Mouse (Mus musculus) hindbrain, postnatal 0 days (tissue): ENCODE measurements around the gene Slc22a13. TPM values are rescaled to one million over a fixed set of nuclear protein-coding genes. Genes with fewer than 3 reads are reported as not detected.
"Not testable (repeated sequence)": the region's sequence is repeated elsewhere in the genome, so short reads cannot be mapped to it uniquely, and the experiment has no call there.

ENCODE experiments used
- ATAC-seq: fragments of 200-750 bp; cut with Nextera tagmentation; 2 replicates; pipeline ENCODE4 v1.8.0; 2017; ENCODE audit warnings: mild to moderate bottlenecking, moderate TSS enrichment, moderate library complexity
- DNase-seq: peaks from one replicate; pipeline ENCODE4 v3.0.0-alpha.2; 2015; ENCODE audit warnings: low spot score
- H3K27ac ChIP-seq: fragments of 300-500 bp; sonication (generic); 2 replicates; pipeline ENCODE4 v1.5.1; 2014; ENCODE audit warnings: mild to moderate bottlenecking
- H3K27me3 ChIP-seq: fragments of 300-500 bp; sonication (generic); 2 replicates; pipeline ENCODE4 v1.6.1; 2014; ENCODE audit warnings: low read length, mixed read lengths; ENCODE audit not compliant: insufficient read depth
- H3K36me3 ChIP-seq: fragments of 300-500 bp; sonication (generic); 2 replicates; pipeline ENCODE4 v1.6.1; 2014; ENCODE audit warnings: low read length, mixed read lengths; ENCODE audit not compliant: insufficient read depth
- H3K4me1 ChIP-seq: fragments of 300-500 bp; sonication (generic); 2 replicates; pipeline ENCODE4 v1.6.1; 2014; ENCODE audit warnings: antibody characterized with exemption, low read length, mixed read lengths; ENCODE audit not compliant: insufficient read depth
- H3K4me2 ChIP-seq: fragments of 300-500 bp; sonication (generic); 2 replicates; pipeline ENCODE4 v1.6.1; 2014; ENCODE audit warnings: low read depth, mild to moderate bottlenecking, low read length, moderate library complexity, mixed read lengths
- H3K4me3 ChIP-seq: fragments of 300-500 bp; sonication (generic); 2 replicates; pipeline ENCODE4 v1.5.1; 2014; ENCODE audit warnings: low read length
- H3K9ac ChIP-seq: fragments of 300-500 bp; sonication (generic); replicated peaks from 2 replicates; pipeline ENCODE4 v1.6.1; 2014; ENCODE audit warnings: mild to moderate bottlenecking, low read length, moderate library complexity, mixed read lengths
- H3K9me3 ChIP-seq: fragments of 300-500 bp; sonication (generic); 2 replicates; pipeline ENCODE4 v1.6.1; 2016; ENCODE audit warnings: low read length, mixed read lengths
- CTCF ChIP-seq: IDR thresholded peaks from 2 replicates; pipeline ENCODE4 v1.5.1; 2016; ENCODE audit warnings: antibody characterized with exemption, control low read depth, low read depth
- WGBS: fragments of 180-500 bp; shearing (Covaris S2); extraction: QIAGEN DNeasy Blood & Tissue Kit; methylation state at CpG from one replicate; pipeline ENCODE4 v1.1.7; 2014; 5-methylcytosine and 5-hydroxymethylcytosine counted together
- polyA plus RNA-seq: library from polyadenylated mRNA; unstranded; fragments of >200 nt; fragmentation: Nextera tagmentation; extraction: Ambion mirVana; gene quantifications from 2 replicates; pipeline ENCODE4 v1.2.1, GENCODE M21; 2015
- total RNA-seq: library from RNA; depleted of rRNA; stranded (reverse); fragments of >200 nt; gene quantifications from 2 replicates; pipeline ENCODE4 v1.2.3, GENCODE M21; 2014

The Slc22a13 gene
- total and polyA plus RNA-seq, 2 experiments from 2014 or later, result not detected

DNA sequence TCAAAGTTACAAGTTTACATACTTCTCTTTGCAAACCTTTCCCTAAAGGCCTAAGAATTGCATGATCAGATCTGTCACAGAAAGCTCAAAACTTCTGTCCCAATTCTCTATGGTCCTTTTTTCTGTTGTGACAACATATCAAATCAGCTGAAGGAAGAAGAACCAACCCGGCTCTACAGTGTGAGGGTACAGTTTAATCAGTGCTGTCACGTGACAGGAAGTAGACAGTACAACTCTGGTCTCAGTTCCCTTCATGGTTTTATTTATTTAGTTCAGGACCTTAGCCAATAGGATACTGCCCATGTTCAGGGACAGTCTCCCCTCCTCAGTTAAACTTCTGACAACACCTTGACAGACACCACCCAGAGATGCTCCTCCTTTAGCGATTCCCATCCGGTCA lies 11.4 kb upstream of the Slc22a13 start:
- no peak overlapping the region for H3K4me3 ChIP-seq
- 93% methylated on average over 4 of the region's 4 CpGs for WGBS
- no peaks in the 10 kb centered on the region for H3K9me3 ChIP-seq
- H3K4me2 ChIP-seq, result no peak overlapping the region
- DNase-seq (no peak), ATAC-seq (no peak)
- no peak for TF ChIP-seq CTCF
- no peaks in the 10 kb centered on the region for H3K4me1 ChIP-seq
- H3K36me3 ChIP-seq, result peaks cover 5% of the 10 kb centered on the region; the same call in 1 of the 2 replicates
- H3K27me3 ChIP-seq, result no peaks in the 10 kb centered on the region
- H3K27ac ChIP-seq, result no peak overlapping the region
- H3K9ac ChIP-seq, result no peak overlapping the region

DNA sequence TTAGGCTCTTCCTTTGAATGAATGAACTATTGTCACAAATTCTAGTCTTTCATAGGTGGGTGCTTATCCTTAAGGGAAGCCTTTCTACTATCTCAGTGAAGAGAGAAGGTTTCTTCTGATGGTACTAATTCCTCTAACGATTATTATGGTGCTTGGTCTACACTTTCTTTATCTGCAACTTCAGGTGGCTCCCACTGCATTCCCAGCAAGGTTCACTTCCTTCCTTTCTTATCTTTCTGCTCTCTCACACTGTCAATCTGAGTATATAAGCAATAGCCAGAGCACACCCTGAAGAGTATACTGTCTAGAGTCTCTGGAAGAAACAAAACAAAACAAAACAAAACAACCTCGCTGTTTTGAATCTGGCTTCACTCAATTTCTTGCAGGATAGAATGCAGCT lies 10.8 kb upstream of the Slc22a13 start:
- H3K9me3 ChIP-seq, result no peaks in the 10 kb centered on the region
- H3K27me3 ChIP-seq, result no peaks in the 10 kb centered on the region
- H3K4me3 ChIP-seq, result no peak overlapping the region
- WGBS, result 87% methylated on average over 2 of the region's 2 CpGs
- no peaks in the 10 kb centered on the region for H3K4me1 ChIP-seq
- no peak overlapping the region for H3K4me2 ChIP-seq
- peaks cover 4% of the 10 kb centered on the region; the same call in 1 of the 2 replicates for H3K36me3 ChIP-seq
- H3K9ac ChIP-seq, result no peak overlapping the region
- ATAC-seq, result no peak
- TF ChIP-seq CTCF, result no peak
- H3K27ac ChIP-seq, result no peak overlapping the region
- no peak for DNase-seq

DNA sequence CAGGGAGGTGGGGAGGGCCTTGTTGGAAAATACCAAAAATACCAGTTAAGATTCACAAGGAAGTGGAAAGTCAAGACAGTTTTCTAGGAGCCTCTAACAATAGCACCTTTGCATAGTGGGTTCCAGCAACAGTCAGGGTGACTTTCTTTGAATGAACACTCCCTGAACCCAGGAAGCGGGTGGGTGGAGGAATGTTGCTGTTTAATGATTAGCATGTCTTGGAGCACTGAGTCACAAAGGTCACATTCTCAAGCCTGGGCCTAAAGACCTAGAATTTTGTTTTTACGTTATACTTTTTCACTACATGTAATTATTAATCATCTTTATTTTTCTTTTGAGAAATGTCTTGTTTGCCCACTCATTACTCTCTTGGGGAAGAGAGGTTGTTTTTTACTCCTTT lies 6.4 kb upstream of the Slc22a13 start:
- H3K4me2 ChIP-seq, H3K4me1 ChIP-seq, H3K27me3 ChIP-seq, H3K27ac ChIP-seq, ATAC-seq, H3K9me3 ChIP-seq, H3K4me3 ChIP-seq, DNase-seq, H3K36me3 ChIP-seq, H3K9ac ChIP-seq: not testable (repeated sequence)
- 95% methylated on average over 2 of the region's 2 CpGs for WGBS

DNA sequence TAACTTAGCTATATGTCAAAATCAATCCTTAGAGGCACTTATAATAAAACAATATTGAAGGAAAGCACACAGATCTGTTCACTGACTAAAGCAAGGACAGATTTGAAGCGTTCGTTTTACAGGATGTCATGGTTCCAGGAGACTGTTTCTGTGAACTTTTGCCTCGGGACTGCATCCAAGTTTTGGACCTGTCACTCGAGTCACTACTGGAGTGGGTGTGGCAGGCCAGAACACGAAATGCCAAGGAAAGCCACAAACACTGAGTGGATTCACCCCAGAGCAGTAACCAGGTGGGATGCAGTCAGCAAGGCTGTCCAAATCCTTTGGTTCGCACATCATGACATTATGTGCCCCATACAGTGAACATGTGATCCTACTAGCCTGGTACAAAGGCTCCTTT lies 5.7 kb upstream of the Slc22a13 start:
- Histone ChIP-seq H3K36me3 (no peaks in the 10 kb centered on the region), H3K9me3 (no peaks in the 10 kb centered on the region), H3K4me2 (no peak overlapping the region), H3K27me3 (no peaks in the 10 kb centered on the region), H3K27ac (no peak overlapping the region), H3K4me3 (no peak overlapping the region), H3K9ac (no peak overlapping the region), H3K4me1 (no peaks in the 10 kb centered on the region)
- no peak for DNase-seq
- no peak for ATAC-seq
- TF ChIP-seq CTCF, result no peak
- WGBS, result 88% methylated on average over 6 of the region's 6 CpGs

DNA sequence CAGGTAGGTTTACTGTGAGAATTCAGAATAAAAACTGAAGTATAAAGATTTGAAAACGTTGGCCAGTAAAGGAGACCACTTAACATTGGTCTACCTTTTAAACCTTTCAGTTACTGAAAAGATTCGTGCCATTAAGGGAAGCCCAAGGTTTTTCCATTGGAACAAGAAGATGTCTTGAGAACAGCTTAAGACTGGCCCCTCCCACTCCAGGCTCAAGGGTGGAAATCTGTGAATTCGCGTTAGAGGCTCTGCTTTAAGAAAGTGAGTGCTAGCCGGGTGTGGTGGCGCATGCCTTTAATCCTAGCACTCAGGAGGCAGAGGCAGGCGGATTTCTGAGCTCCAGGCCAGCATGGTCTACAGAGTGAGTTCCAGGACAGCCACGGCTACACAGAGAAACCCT lies 4.1 kb upstream of the Slc22a13 start:
- WGBS, result 84% methylated on average over 8 of the region's 8 CpGs
- TF ChIP-seq CTCF, result no peak

DNA sequence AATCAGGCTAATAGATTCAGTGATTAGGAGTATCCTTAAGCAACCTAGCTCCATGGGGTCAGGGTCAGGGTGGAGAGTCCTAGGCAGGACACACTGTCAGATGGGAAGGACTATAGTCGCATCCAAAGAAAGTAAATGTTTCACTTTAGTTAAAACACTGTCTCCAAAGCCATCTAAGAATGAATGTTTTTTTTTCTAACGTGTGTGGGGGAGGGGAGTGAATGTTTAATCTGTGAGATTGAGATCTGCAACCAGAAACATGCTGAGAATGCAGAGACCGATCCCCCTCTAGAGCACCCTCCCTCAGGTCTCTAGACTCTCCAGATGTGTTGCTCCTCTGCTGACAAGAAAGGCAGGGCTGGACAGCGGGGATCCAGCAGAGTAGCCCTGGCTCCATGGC lies 1.8 kb downstream of the Slc22a13 start:
- Histone ChIP-seq H3K9me3 (no peaks in the 10 kb centered on the region), H3K4me2 (no peak overlapping the region), H3K4me3 (no peak overlapping the region), H3K27ac (no peak overlapping the region), H3K9ac (no peak overlapping the region), H3K36me3 (no peaks in the 10 kb centered on the region), H3K27me3 (no peaks in the 10 kb centered on the region), H3K4me1 (no peaks in the 10 kb centered on the region)
- no peak for TF ChIP-seq CTCF
- no peak for ATAC-seq
- WGBS, result 80% methylated on average over 4 of the region's 4 CpGs
- DNase-seq, result no peak

More for the DNA sequence above, 4.1 kb upstream of the Slc22a13 start:
- Histone ChIP-seq H3K4me3 (no peak overlapping the region), H3K36me3 (no peaks in the 10 kb centered on the region), H3K27ac (no peak overlapping the region), H3K27me3 (no peaks in the 10 kb centered on the region), H3K9ac (no peak overlapping the region), H3K9me3 (no peaks in the 10 kb centered on the region), H3K4me1 (no peaks in the 10 kb centered on the region), H3K4me2 (no peak overlapping the region)
- no peak for DNase-seq
- no peak for ATAC-seq

DNA sequence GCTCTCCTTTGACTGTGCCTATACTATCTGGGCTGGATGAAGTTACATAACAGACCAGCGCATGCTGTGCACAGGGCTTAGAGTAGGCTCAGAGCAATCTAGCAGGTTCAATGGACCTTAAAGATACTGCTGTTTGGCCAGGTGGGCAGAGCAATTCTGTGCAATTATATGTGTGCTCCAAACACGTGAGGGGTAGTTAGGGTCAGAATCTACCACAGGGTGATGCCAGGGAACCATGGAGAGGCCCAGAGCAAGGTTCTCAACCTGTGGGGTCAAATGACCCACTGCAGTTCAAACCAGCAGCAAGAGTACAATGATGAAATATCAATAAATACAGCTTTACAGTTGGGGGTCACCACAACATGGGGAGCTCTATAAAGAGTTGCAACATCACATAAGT lies 2.2 kb downstream of the Slc22a13 start:
- Histone ChIP-seq H3K27ac (no peak overlapping the region), H3K9me3 (no peaks in the 10 kb centered on the region), H3K9ac (no peak overlapping the region), H3K4me1 (no peaks in the 10 kb centered on the region), H3K36me3 (no peaks in the 10 kb centered on the region), H3K27me3 (no peaks in the 10 kb centered on the region), H3K4me2 (no peak overlapping the region), H3K4me3 (no peak overlapping the region)
- no peak for TF ChIP-seq CTCF
- DNase-seq (no peak), ATAC-seq (no peak)
- 88% methylated on average over 2 of the region's 2 CpGs for WGBS

DNA sequence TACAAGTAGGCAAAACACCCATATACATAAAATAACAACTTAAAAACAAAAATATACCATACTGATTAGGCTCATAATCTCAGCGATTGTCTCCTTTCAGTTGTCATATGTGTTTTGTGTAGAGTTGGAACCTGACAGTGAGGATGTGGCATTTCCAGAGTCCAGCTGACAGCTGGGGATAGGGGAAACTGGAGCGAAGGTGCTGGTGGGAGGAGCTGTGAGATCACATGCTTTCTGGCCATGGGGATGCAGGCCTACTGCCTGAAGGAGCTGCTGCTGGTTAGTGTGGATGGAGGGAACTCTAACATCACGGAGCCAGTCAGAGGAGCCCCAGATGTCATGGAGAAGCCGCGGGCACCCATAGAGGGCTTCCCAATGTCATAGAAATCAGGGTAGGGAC lies 3.1 kb downstream of the Slc22a13 start:
- H3K9me3 ChIP-seq, result no peaks in the 10 kb centered on the region
- H3K4me2 ChIP-seq, result no peak overlapping the region
- no peaks in the 10 kb centered on the region for H3K4me1 ChIP-seq
- no peaks in the 10 kb centered on the region for H3K27me3 ChIP-seq
- TF ChIP-seq CTCF, result no peak
- no peak for ATAC-seq
- no peak for DNase-seq
- H3K27ac ChIP-seq, result no peak overlapping the region
- WGBS, result 93% methylated on average over 5 of the region's 5 CpGs
- H3K4me3 ChIP-seq, result no peak overlapping the region
- no peaks in the 10 kb centered on the region for H3K36me3 ChIP-seq
- no peak overlapping the region for H3K9ac ChIP-seq
